Mouse (Mus musculus) lung, postnatal 0 days (tissue): ENCODE measurements around the gene Mrpl9. TPM values are rescaled to one million over a fixed set of nuclear protein-coding genes. Genes with fewer than 3 reads are reported as not detected.

Experiments used
- ATAC-seq: fragments of 200-750 bp; cut with Nextera tagmentation; 2 replicates; pipeline ENCODE4 v1.8.0; 2017; ENCODE audit warnings: moderate library complexity
- DNase-seq: peaks from one replicate; pipeline ENCODE4 v3.0.0-alpha.2; 2016; ENCODE audit warnings: low spot score
- H3K27ac ChIP-seq: fragments of 300-500 bp; sonication (generic); 2 replicates; pipeline ENCODE4 v1.5.1; 2014; ENCODE audit warnings: antibody characterized with exemption, mild to moderate bottlenecking, low read length, mixed read lengths
- H3K27me3 ChIP-seq: fragments of 300-500 bp; sonication (generic); replicated peaks from 2 replicates; pipeline ENCODE4 v1.6.1; 2014; ENCODE audit warnings: low read length, mixed read lengths; ENCODE audit not compliant: insufficient read depth
- H3K36me3 ChIP-seq: fragments of 300-500 bp; sonication (generic); 2 replicates; pipeline ENCODE4 v1.6.1; 2014; ENCODE audit warnings: low read length, mixed read lengths; ENCODE audit not compliant: insufficient read depth
- H3K4me1 ChIP-seq: fragments of 300-500 bp; sonication (generic); 2 replicates; pipeline ENCODE4 v1.6.1; 2014; ENCODE audit warnings: antibody characterized with exemption, low read depth, low read length, mixed read lengths; ENCODE audit not compliant: insufficient read depth
- H3K4me2 ChIP-seq: fragments of 300-500 bp; sonication (generic); replicated peaks from 2 replicates; pipeline ENCODE4 v1.6.1; 2014; ENCODE audit warnings: low read depth, mild to moderate bottlenecking, low read length, moderate library complexity, mixed read lengths
- H3K4me3 ChIP-seq: fragments of 300-500 bp; sonication (generic); 2 replicates; pipeline ENCODE4 v1.5.1; 2014; ENCODE audit warnings: low read depth, low read length
- H3K9ac ChIP-seq: fragments of 300-500 bp; sonication (generic); replicated peaks from 2 replicates; pipeline ENCODE4 v1.6.1; 2014; ENCODE audit warnings: low read depth, mild to moderate bottlenecking
- H3K9me3 ChIP-seq: fragments of 300-500 bp; sonication (generic); 2 replicates; pipeline ENCODE4 v1.6.1; 2016; ENCODE audit warnings: low read length, mixed read lengths
- CTCF ChIP-seq: IDR thresholded peaks from 2 replicates; pipeline ENCODE4 v1.5.1; 2016; ENCODE audit warnings: antibody characterized with exemption, mild to moderate bottlenecking
- EP300 ChIP-seq: IDR thresholded peaks from 2 replicates; pipeline ENCODE4 v1.6.1; 2016; ENCODE audit warnings: antibody characterized with exemption, mild to moderate bottlenecking, control low read depth
- WGBS: fragments of 180-500 bp; shearing (Covaris S2); extraction: QIAGEN DNeasy Blood & Tissue Kit; methylation state at CpG from one replicate; pipeline ENCODE4 v1.1.7; 2014; 5-methylcytosine and 5-hydroxymethylcytosine counted together
- polyA plus RNA-seq: library from polyadenylated mRNA; unstranded; fragments of >200 nt; fragmentation: Nextera tagmentation; extraction: Ambion mirVana; gene quantifications from 2 replicates; pipeline ENCODE4 v1.2.1, GENCODE M21; 2015

Gene Mrpl9
- polyA plus RNA-seq, 1 experiment from 2014 or later, result 39.2 TPM

- no peaks in the 10 kb centered on the region for H3K9me3 ChIP-seq
- no peak overlapping the region for H3K9ac ChIP-seq
- no peaks in the 10 kb centered on the region for H3K4me1 ChIP-seq
- TF ChIP-seq CTCF (no peak), EP300 (no peak)
- DNase-seq, result no peak
- H3K36me3 ChIP-seq, result no peaks in the 10 kb centered on the region
- H3K4me2 ChIP-seq, result no peak overlapping the region
- H3K4me3 ChIP-seq, result no peak overlapping the region
- no peaks in the 10 kb centered on the region for H3K27me3 ChIP-seq
- WGBS, result 55% methylated on average over 8 of the region's 8 CpGs
- no peak for ATAC-seq
- H3K27ac ChIP-seq, result no peak overlapping the region
Observed at GRCm38 (mm10) chr3:94402451-94402850, 40.7 kb upstream of the Mrpl9 start.

- DNase-seq (no peak), ATAC-seq (no peak)
- Histone ChIP-seq H3K27ac (no peak overlapping the region), H3K9me3 (no peaks in the 10 kb centered on the region), H3K9ac (no peak overlapping the region), H3K4me1 (no peaks in the 10 kb centered on the region), H3K4me2 (no peak overlapping the region), H3K4me3 (no peak overlapping the region), H3K27me3 (no peaks in the 10 kb centered on the region), H3K36me3 (no peaks in the 10 kb centered on the region)
- WGBS, result 17% methylated on average over 7 of the region's 7 CpGs
- TF ChIP-seq CTCF (no peak), EP300 (no peak)
Observed at GRCm38 (mm10) chr3:94404366-94405054, 38.6 kb upstream of the Mrpl9 start.

GRCm38 (mm10) chr3:94405561-94405960 lies 37.6 kb upstream of the Mrpl9 start:
- H3K27me3 ChIP-seq, result no peaks in the 10 kb centered on the region
- no peak overlapping the region; the same call in 1 of the 2 replicates for H3K27ac ChIP-seq
- no peak overlapping the region for H3K4me3 ChIP-seq

GRCm38 (mm10) chr3:94412530-94412929 lies 30.6 kb upstream of the Mrpl9 start:
- TF ChIP-seq CTCF (no peak), EP300 (no peak)
- Histone ChIP-seq H3K27me3 (no peaks in the 10 kb centered on the region), H3K27ac (no peak overlapping the region), H3K4me1 (peaks cover 11% of the 10 kb centered on the region), H3K36me3 (no peaks in the 10 kb centered on the region), H3K4me3 (peak overlapping the region; percentile 33), H3K9ac (no peak overlapping the region), H3K4me2 (peak overlapping the region; percentile 76), H3K9me3 (no peaks in the 10 kb centered on the region)
- ATAC-seq (peak; percentile 10; the same call in 1 of the 2 replicates), DNase-seq (no peak)
- WGBS, result 5% methylated on average over 25 of the region's 25 CpGs

More at GRCm38 (mm10) chr3:94405561-94405960, 37.6 kb upstream of the Mrpl9 start:
- Histone ChIP-seq H3K36me3 (no peaks in the 10 kb centered on the region), H3K9me3 (no peaks in the 10 kb centered on the region), H3K9ac (no peak overlapping the region), H3K4me1 (no peaks in the 10 kb centered on the region), H3K4me2 (no peak overlapping the region)
- 40% methylated on average over 4 of the region's 4 CpGs for WGBS
- TF ChIP-seq CTCF, result no peak
- TF ChIP-seq EP300, result peak; percentile 73
- DNase-seq (peak; percentile 89), ATAC-seq (peak; percentile 94)

- no peaks in the 10 kb centered on the region for H3K9me3 ChIP-seq
- ATAC-seq (peak; percentile 99), DNase-seq (peak; percentile 98)
- H3K36me3 ChIP-seq, result no peaks in the 10 kb centered on the region
- peak within 1 kb of the TSS; percentile 33 for H3K4me3 ChIP-seq
- 9% methylated on average over 52 of the region's 52 CpGs for WGBS
- H3K4me2 ChIP-seq, result peak within 1 kb of the TSS; percentile 76
- no peak within 1 kb of the TSS for H3K9ac ChIP-seq
- no peak within 1 kb of the TSS for H3K27ac ChIP-seq
- H3K4me1 ChIP-seq, result peaks cover 11% of the 10 kb centered on the region
- H3K27me3 ChIP-seq, result no peaks in the 10 kb centered on the region
- TF ChIP-seq CTCF (peak; percentile 48), EP300 (no peak)
Observed at GRCm38 (mm10) chr3:94413031-94413679, 30.0 kb upstream of the Mrpl9 start, which contains the start of gene Tdrkh. Gene Tdrkh, plus strand, starts transcription at chr3:94413273.

- DNase-seq, result no peak
- ATAC-seq, result no peak
- WGBS, result 40% methylated on average over 2 of the region's 2 CpGs
- Histone ChIP-seq H3K36me3 (no peaks in the 10 kb centered on the region), H3K4me3 (no peak overlapping the region), H3K4me2 (no peak overlapping the region), H3K9me3 (no peaks in the 10 kb centered on the region), H3K9ac (no peak overlapping the region), H3K27ac (no peak overlapping the region), H3K27me3 (no peaks in the 10 kb centered on the region), H3K4me1 (no peaks in the 10 kb centered on the region)
- TF ChIP-seq EP300 (no peak), CTCF (no peak)
Observed at GRCm38 (mm10) chr3:94430980-94431379, 12.1 kb upstream of the Mrpl9 start.
